Mouse (Mus musculus) G1E (cell line): ENCODE measurements at regions not wholly inside any gene's neighbourhood (a gene's known extent, or its start where the extent isn't known, plus 50 kb on each side); places are given as distances from the start of the nearest gene placed in this dataset.

Source experiments
- ATAC-seq: 2 replicates; pipeline ENCODE4 v1.8.0; 2016; ENCODE audit warnings: mild to moderate bottlenecking; ENCODE audit not compliant: insufficient number of reproducible peaks, poor library complexity, low FRiP score, severe bottlenecking; ENCODE audit errors: extremely low read depth
- DNase-seq: peaks from one replicate; pipeline ENCODE4 v3.0.0; 2012; ENCODE audit warnings: low spot score
- H3K27me3 ChIP-seq: 2 replicates; pipeline ENCODE4 v1.6.1; 2012; ENCODE audit warnings: mild to moderate bottlenecking, low read length, inconsistent platforms; ENCODE audit not compliant: insufficient read depth
- H3K36me3 ChIP-seq: replicated peaks from 2 replicates; pipeline ENCODE3; 2012; ENCODE audit warnings: mild to moderate bottlenecking, inconsistent platforms
- H3K4me1 ChIP-seq: 2 replicates; pipeline ENCODE4 v1.6.1; 2012; ENCODE audit warnings: low read depth, low read length, inconsistent platforms, mixed read lengths; ENCODE audit not compliant: insufficient read depth
- H3K4me3 ChIP-seq: 2 replicates; pipeline ENCODE4 v1.5.1; 2012; ENCODE audit warnings: low read depth, mild to moderate bottlenecking, inconsistent platforms, low read length, moderate library complexity, mixed read lengths
- H3K9me3 ChIP-seq: replicated peaks from 2 replicates; pipeline ENCODE4 v1.6.1; 2012; ENCODE audit warnings: inconsistent platforms
- CTCF ChIP-seq: IDR thresholded peaks from 2 replicates; pipeline ENCODE4 v1.5.1; 2012; ENCODE audit warnings: low read depth, low read length, inconsistent platforms, mixed read lengths
- GATA1 ChIP-seq: IDR thresholded peaks from 2 replicates; pipeline ENCODE4 v1.6.1; 2012; ENCODE audit warnings: borderline replicate concordance, low read length, inconsistent platforms, mixed read lengths
- GATA2 ChIP-seq: IDR thresholded peaks from 2 replicates; pipeline ENCODE4 v1.6.1; 2012; ENCODE audit warnings: low read depth, low read length, inconsistent platforms, borderline replicate concordance
- POLR2AphosphoS5 ChIP-seq: IDR thresholded peaks from 2 replicates; pipeline ENCODE4 v1.6.1; 2012; ENCODE audit warnings: low read depth, low read length, inconsistent platforms; ENCODE audit not compliant: insufficient replicate concordance
- TAL1 ChIP-seq: conservative IDR thresholded peaks from 2 replicates; pipeline ENCODE4 v1.6.1; 2012; ENCODE audit warnings: low read depth, low read length, inconsistent platforms, mixed read lengths

- TF ChIP-seq GATA1 (no peak), CTCF (no peak), TAL1 (no peak), GATA2 (no peak), POLR2AphosphoS5 (no peak)
- ATAC-seq (no peak), DNase-seq (no peak)
- Histone ChIP-seq H3K27me3 (no peaks in the 10 kb centered on the region), H3K9me3 (peaks cover 56% of the 10 kb centered on the region), H3K4me3 (no peak overlapping the region), H3K36me3 (no peaks in the 10 kb centered on the region), H3K4me1 (no peaks in the 10 kb centered on the region)
Observed at GRCm38 (mm10) chr11:82541376-82541775, 152.7 kb downstream of the Tmem132e start.

- DNase-seq (no peak), ATAC-seq (no peak)
- H3K4me1 ChIP-seq, result no peaks in the 10 kb centered on the region
- H3K4me3 ChIP-seq, result no peak overlapping the region
- peaks cover 77% of the 10 kb centered on the region for H3K9me3 ChIP-seq
- TF ChIP-seq GATA2 (no peak), CTCF (no peak), TAL1 (no peak), POLR2AphosphoS5 (no peak), GATA1 (no peak)
- no peaks in the 10 kb centered on the region for H3K36me3 ChIP-seq
- H3K27me3 ChIP-seq, result no peaks in the 10 kb centered on the region
Observed at GRCm38 (mm10) chr11:82537931-82538330, 149.2 kb downstream of the Tmem132e start.

GRCm38 (mm10) chr11:82523200-82523802 is 134.6 kb downstream of the Tmem132e start:
- H3K36me3 ChIP-seq, result no peaks in the 10 kb centered on the region
- no peaks in the 10 kb centered on the region for H3K27me3 ChIP-seq
- no peaks in the 10 kb centered on the region for H3K4me1 ChIP-seq
- H3K4me3 ChIP-seq, result no peak overlapping the region
- TF ChIP-seq POLR2AphosphoS5 (no peak), GATA2 (no peak), TAL1 (no peak), CTCF (no peak), GATA1 (no peak)
- ATAC-seq, result no peak
- no peak for DNase-seq
- peaks cover 86% of the 10 kb centered on the region for H3K9me3 ChIP-seq

DNA sequence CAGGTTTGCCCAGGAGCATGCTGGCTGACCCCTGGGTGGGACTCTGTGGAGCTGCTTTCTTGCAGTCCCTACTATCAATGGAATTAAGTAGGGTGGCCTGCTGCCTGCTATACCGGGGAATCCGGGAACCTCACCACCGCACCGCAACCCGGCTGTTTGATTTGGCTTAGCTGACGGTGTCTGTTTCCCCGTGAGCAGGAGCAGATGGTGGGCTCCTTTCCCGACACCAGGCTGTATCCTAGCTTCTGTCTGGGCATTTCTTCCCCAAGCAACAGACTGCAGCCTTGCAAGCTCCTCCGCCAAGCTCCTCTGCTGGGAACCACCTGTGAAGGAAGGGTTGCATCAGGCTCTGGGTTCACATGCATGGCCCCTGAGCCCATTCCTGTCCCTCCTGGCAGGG is 132.7 kb downstream of the Tmem132e start:
- peaks cover 83% of the 10 kb centered on the region for H3K9me3 ChIP-seq
- no peak overlapping the region for H3K4me3 ChIP-seq
- TF ChIP-seq GATA1, result no peak
- TF ChIP-seq POLR2AphosphoS5, result no peak
- TF ChIP-seq TAL1, result no peak
- TF ChIP-seq GATA2, result no peak
- no peak for TF ChIP-seq CTCF
- no peak for ATAC-seq
- H3K4me1 ChIP-seq, result no peaks in the 10 kb centered on the region
- H3K36me3 ChIP-seq, result no peaks in the 10 kb centered on the region
- no peaks in the 10 kb centered on the region for H3K27me3 ChIP-seq
- DNase-seq, result no peak

- DNase-seq (no peak), ATAC-seq (no peak)
- H3K36me3 ChIP-seq, result no peaks in the 10 kb centered on the region
- H3K4me1 ChIP-seq, result no peaks in the 10 kb centered on the region
- H3K9me3 ChIP-seq, result peaks cover 75% of the 10 kb centered on the region
- no peaks in the 10 kb centered on the region for H3K27me3 ChIP-seq
- TF ChIP-seq GATA2, result no peak
- no peak for TF ChIP-seq CTCF
- no peak for TF ChIP-seq GATA1
- TF ChIP-seq TAL1, result no peak
- no peak for TF ChIP-seq POLR2AphosphoS5
- no peak overlapping the region for H3K4me3 ChIP-seq
Observed at GRCm38 (mm10) chr11:82518691-82519090, 130.0 kb downstream of the Tmem132e start.

DNA sequence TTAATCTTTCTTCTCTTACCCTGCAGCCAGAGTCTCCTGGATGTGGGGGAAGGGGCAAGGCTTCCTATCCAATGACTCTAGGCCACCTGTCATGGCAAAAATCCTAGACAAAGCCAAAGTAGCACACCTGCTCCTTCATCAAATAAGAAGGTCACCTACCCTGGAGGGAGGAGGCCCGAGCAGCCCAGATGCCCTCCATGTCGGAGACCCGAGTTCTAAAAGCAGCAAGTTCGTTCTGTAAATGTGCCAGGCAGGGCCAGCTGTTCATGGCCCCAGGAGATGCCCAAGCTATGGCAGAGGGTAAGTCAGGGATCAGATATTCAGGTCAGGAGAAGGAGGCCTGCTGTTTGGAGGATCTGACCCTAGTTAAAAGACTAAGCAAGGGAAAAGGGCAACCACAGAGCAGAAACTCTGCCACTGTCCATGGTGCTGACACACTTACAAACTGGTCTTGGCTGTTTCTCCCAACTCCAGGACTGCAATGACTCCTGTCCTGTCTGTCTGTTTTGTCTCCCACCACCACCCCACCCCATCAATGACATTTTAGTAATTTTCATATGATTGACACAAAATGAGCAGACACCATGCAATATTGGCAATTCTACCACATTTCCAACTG is 125.9 kb downstream of the Tmem132e start:
- Histone ChIP-seq H3K4me3 (no peak overlapping the region), H3K36me3 (no peaks in the 10 kb centered on the region), H3K9me3 (peaks cover 66% of the 10 kb centered on the region), H3K4me1 (no peaks in the 10 kb centered on the region), H3K27me3 (no peaks in the 10 kb centered on the region)
- DNase-seq, result no peak
- ATAC-seq, result no peak
- TF ChIP-seq GATA1 (no peak), GATA2 (no peak), CTCF (no peak), POLR2AphosphoS5 (no peak), TAL1 (no peak)
